ENCODE assay signal across 11 mouse cellular contexts in genomic region chr13:63678265-63679260, GRCm38 (mm10).
DNase-seq lines count a peak whose midpoint lies in the region; ATAC-seq and TF ChIP-seq lines count a peak whose summit lies in the region.
"Had no signal": no experiment of that assay in that cellular context is flagged by ENCODE, and none has a peak within 500 bp of the region (broad histone marks: within the 10 kb centered on the region; RNA-seq: fewer than 3 reads in every experiment).

No protein-coding gene starts in this region.

- no peaks in the 10 kb centered on the region for H3K27me3 ChIP-seq in lung, embryonic 14.5 days (ENCODE audit: insufficient read depth, low read length)
- H3K27me3 ChIP-seq: hindbrain, embryonic 13.5 days; neural tube, embryonic 13.5 days had no signal

- H3K4me3 ChIP-seq in lung, embryonic 14.5 days (ENCODE audit: low read depth, low read length), result no peak overlapping the region
- H3K4me3 ChIP-seq in lung, adult 2 months (replicated peaks; ENCODE audit: extremely low read depth, low read depth, low read length), result no peak overlapping the region
- H3K4me3 ChIP-seq: hindbrain, embryonic 13.5 days; neural tube, embryonic 13.5 days had no signal

- TF ChIP-seq POLR2A in lung, adult 2 months (IDR thresholded peaks at IDR 0.05; ENCODE audit: borderline replicate concordance, extremely low read depth, low read depth, low read length), result no peak; the same call in 1 of the 2 replicates

- no peak overlapping the region for H3K9ac ChIP-seq in lung, embryonic 14.5 days
- H3K9ac ChIP-seq: hindbrain, embryonic 13.5 days; neural tube, embryonic 13.5 days had no signal

- WGBS in lung, embryonic 14.5 days, result 41% methylated on average over 10 of the region's 10 CpGs
- 59% methylated on average over 10 of the region's 10 CpGs for WGBS in lung, adult 2 months

- peak overlapping the region; percentile 29 for H3K4me2 ChIP-seq in lung, embryonic 14.5 days
- H3K4me2 ChIP-seq: hindbrain, embryonic 13.5 days; neural tube, embryonic 13.5 days had no signal

- no peaks in the 10 kb centered on the region for H3K36me3 ChIP-seq in lung, embryonic 14.5 days (ENCODE audit: insufficient read depth)
- H3K36me3 ChIP-seq: hindbrain, embryonic 13.5 days; neural tube, embryonic 13.5 days had no signal

- peak; percentile 22 for DNase-seq in gastrocnemius, postnatal 14 days
- DNase-seq in gastrocnemius, adult 8-10 months (ENCODE audit: low spot score in 2 of 2), result no peak
- peak; percentile 92 for DNase-seq in lung, embryonic 14.5 days
- no peak for DNase-seq in lung, adult 2 months
- DNase-seq in ovary, postnatal 14 days (ENCODE audit: low spot score), result no peak
- DNase-seq: kidney, adult 11 months; thymus, adult 18-20 months had no signal

- ATAC-seq in lung, embryonic 14.5 days (ENCODE audit: insufficient read depth), result peak; percentile 86
- peak; percentile 97 for ATAC-seq in common myeloid progenitor, adult 5-6 weeks (replicated peaks; ENCODE audit: low read depth, poor library complexity, severe bottlenecking)
- peak; percentile 89 for ATAC-seq in megakaryocyte progenitor cell, adult 5-6 weeks (replicated peaks; ENCODE audit: poor library complexity)

- peaks cover 16% of the 10 kb centered on the region for H3K4me1 ChIP-seq in lung, embryonic 14.5 days (ENCODE audit: insufficient read depth)
- H3K4me1 ChIP-seq in lung, adult 2 months (ENCODE audit: control insufficient read depth, insufficient read depth, low read length), result no peaks in the 10 kb centered on the region
- H3K4me1 ChIP-seq: hindbrain, embryonic 13.5 days; neural tube, embryonic 13.5 days had no signal

- intact Hi-C loops in gastrocnemius, postnatal 14 days (cut with DNase I; ENCODE audit: low total_unique reads), result no loop called here

- H3K9me3 ChIP-seq in lung, embryonic 14.5 days (ENCODE audit: low read depth, low read length), result no peaks in the 10 kb centered on the region
- H3K9me3 ChIP-seq: hindbrain, embryonic 13.5 days; neural tube, embryonic 13.5 days had no signal

- peak; percentile 36 for TF ChIP-seq CTCF in lung, embryonic 14.5 days (IDR thresholded peaks at IDR 0.05; ENCODE audit: low read depth)
- TF ChIP-seq CTCF in lung, adult 2 months (IDR thresholded peaks at IDR 0.05; ENCODE audit: insufficient read depth, low read length), result no peak

- peak overlapping the region; percentile 61; the same call in 1 of the 2 replicates for H3K27ac ChIP-seq in lung, embryonic 14.5 days (ENCODE audit: low read depth)
- H3K27ac ChIP-seq: hindbrain, embryonic 13.5 days; neural tube, embryonic 13.5 days had no signal

Comparison
In these comparisons a context has a peak if more than half of its experiments do, and no peak if none do; other contexts are left out.
1. DNase-seq: peak in gastrocnemius, postnatal 14 days (single experiment) and lung, embryonic 14.5 days (single experiment); none in gastrocnemius, adult 8-10 months (0 of 2), lung, adult 2 months (single experiment) and ovary, postnatal 14 days (single experiment).
2. Peak in every context shown above with its lines, with median percentiles within 50 percentile points of each other: ATAC-seq.